Mouse (Mus musculus) thymus, adult 2 months (tissue): ENCODE measurements around the gene Tmem258. TPM values are rescaled to one million over a fixed set of nuclear protein-coding genes. Genes with fewer than 3 reads are reported as not detected.

ENCODE experiments used
- DNase-seq: peaks from one replicate; pipeline ENCODE4 v3.0.0; 2021
- H3K27ac ChIP-seq: fragments of 200-500 bp; 2 replicates; pipeline ENCODE4 v1.5.1; 2012; ENCODE audit warnings: low read length, control low read depth; ENCODE audit not compliant: control insufficient read depth, insufficient read depth
- H3K27me3 ChIP-seq: fragments of 200-500 bp; 2 replicates; pipeline ENCODE4 v1.6.1; 2012; ENCODE audit warnings: mild to moderate bottlenecking, low read length, moderate library complexity, mixed read lengths; ENCODE audit not compliant: control insufficient read depth, insufficient read depth
- H3K36me3 ChIP-seq: fragments of 200-500 bp; 2 replicates; pipeline ENCODE4 v1.6.1; 2012; ENCODE audit warnings: mild to moderate bottlenecking, low read length, moderate library complexity; ENCODE audit not compliant: control insufficient read depth, insufficient read depth
- H3K4me1 ChIP-seq: fragments of 200-500 bp; replicated peaks from 2 replicates; pipeline ENCODE4 v1.6.1; 2012; ENCODE audit warnings: low read length; ENCODE audit not compliant: control insufficient read depth, insufficient read depth
- H3K4me3 ChIP-seq: fragments of 200-500 bp; 2 replicates; pipeline ENCODE4 v1.5.1; 2012; ENCODE audit warnings: mild to moderate bottlenecking, low read length, control low read depth, moderate library complexity; ENCODE audit not compliant: control insufficient read depth, insufficient read depth
- CTCF ChIP-seq: fragments of 200-500 bp; IDR thresholded peaks from 2 replicates; pipeline ENCODE4 v1.5.1; 2012; ENCODE audit warnings: mild to moderate bottlenecking, control low read depth, low read length, moderate library complexity, borderline replicate concordance; ENCODE audit not compliant: control insufficient read depth, poor library complexity, insufficient read depth; ENCODE audit errors: extremely low read depth
- POLR2A ChIP-seq: fragments of 200-500 bp; IDR thresholded peaks from 2 replicates; pipeline ENCODE4 v1.6.1; 2012; ENCODE audit warnings: mild to moderate bottlenecking, low read length, control low read depth, moderate library complexity; ENCODE audit not compliant: control insufficient read depth, poor library complexity, insufficient read depth; ENCODE audit errors: extremely low read depth
- WGBS: fragments of 180-500 bp; shearing (Covaris S2); methylation state at CpG from one replicate; pipeline ENCODE4 v1.1.7; 2018; 5-methylcytosine and 5-hydroxymethylcytosine counted together
- polyA plus RNA-seq: library from polyadenylated mRNA; depleted of rRNA; stranded (reverse); fragments of >200 nt; gene quantifications from 2 replicates; pipeline ENCODE4 v1.2.3, GENCODE M21; 2012

The Tmem258 gene
- polyA plus RNA-seq, 1 experiment: 189 TPM

GRCm38 (mm10) chr19:10173844-10174539 lies 29.8 kb upstream of the Tmem258 start:
- TF ChIP-seq POLR2A (no peak), CTCF (no peak)
- no peak for DNase-seq
- Histone ChIP-seq H3K4me3 (no peak overlapping the region), H3K27me3 (no peaks in the 10 kb centered on the region), H3K27ac (no peak overlapping the region), H3K36me3 (no peaks in the 10 kb centered on the region), H3K4me1 (0 out of 2 replicates have a peak, but pooled peaks cover 3% of the 10 kb centered on the region)
- WGBS: 18% methylated on average over 7 of the region's 7 CpGs

- H3K27ac ChIP-seq: no peak overlapping the region
- 94% methylated on average over 4 of the region's 4 CpGs for WGBS
- H3K36me3 ChIP-seq: no peaks in the 10 kb centered on the region
- no peak overlapping the region for H3K4me3 ChIP-seq
- no peak for DNase-seq
- no peaks in the 10 kb centered on the region for H3K27me3 ChIP-seq
- TF ChIP-seq POLR2A (no peak), CTCF (no peak)
- 0 out of 2 replicates have a peak, but pooled peaks cover 3% of the 10 kb centered on the region for H3K4me1 ChIP-seq
Observed at GRCm38 (mm10) chr19:10174956-10175355, 28.9 kb upstream of the Tmem258 start.

GRCm38 (mm10) chr19:10176477-10176876 lies 27.3 kb upstream of the Tmem258 start:
- 0 out of 2 replicates have a peak, but pooled peaks cover 3% of the 10 kb centered on the region for H3K4me1 ChIP-seq
- TF ChIP-seq POLR2A (no peak), CTCF (no peak)

GRCm38 (mm10) chr19:10176941-10177372 lies 26.9 kb upstream of the Tmem258 start:
- H3K36me3 ChIP-seq: no peaks in the 10 kb centered on the region
- H3K27ac ChIP-seq: no peak overlapping the region
- no peak overlapping the region for H3K4me3 ChIP-seq
- H3K27me3 ChIP-seq: no peaks in the 10 kb centered on the region
- WGBS: 57% methylated on average over 7 of the region's 7 CpGs
- 0 out of 2 replicates have a peak, but pooled peaks cover 3% of the 10 kb centered on the region for H3K4me1 ChIP-seq
- TF ChIP-seq POLR2A (no peak), CTCF (no peak)
- DNase-seq: no peak

More at GRCm38 (mm10) chr19:10176477-10176876, 27.3 kb upstream of the Tmem258 start:
- no peak for DNase-seq
- Histone ChIP-seq H3K27ac (no peak overlapping the region), H3K27me3 (no peaks in the 10 kb centered on the region), H3K4me3 (no peak overlapping the region), H3K36me3 (no peaks in the 10 kb centered on the region)
- WGBS: 100% methylated on average over 1 of the region's 1 CpGs

- TF ChIP-seq CTCF: no peak
- TF ChIP-seq POLR2A: no peak
- H3K27ac ChIP-seq: no peak overlapping the region
Observed at GRCm38 (mm10) chr19:10181225-10181624, 22.6 kb upstream of the Tmem258 start.

GRCm38 (mm10) chr19:10182142-10182541 lies 21.7 kb upstream of the Tmem258 start:
- 36% methylated on average over 7 of the region's 7 CpGs for WGBS
- TF ChIP-seq POLR2A (no peak), CTCF (no peak)
- Histone ChIP-seq H3K4me3 (peak overlapping the region; percentile 8; the same call in 1 of the 2 replicates), H3K27ac (no peak overlapping the region), H3K36me3 (no peaks in the 10 kb centered on the region), H3K4me1 (peaks cover 11% of the 10 kb centered on the region), H3K27me3 (no peaks in the 10 kb centered on the region)
- DNase-seq: no peak

More at GRCm38 (mm10) chr19:10181225-10181624, 22.6 kb upstream of the Tmem258 start:
- H3K4me1 ChIP-seq: peaks cover 11% of the 10 kb centered on the region
- no peaks in the 10 kb centered on the region for H3K36me3 ChIP-seq
- no peaks in the 10 kb centered on the region for H3K27me3 ChIP-seq
- no peak for DNase-seq
- H3K4me3 ChIP-seq: no peak overlapping the region
- WGBS: 94% methylated on average over 7 of the region's 7 CpGs
